Mouse (Mus musculus): ENCODE measurements around the gene Gm45234.

The Gm45234 gene

DNA sequence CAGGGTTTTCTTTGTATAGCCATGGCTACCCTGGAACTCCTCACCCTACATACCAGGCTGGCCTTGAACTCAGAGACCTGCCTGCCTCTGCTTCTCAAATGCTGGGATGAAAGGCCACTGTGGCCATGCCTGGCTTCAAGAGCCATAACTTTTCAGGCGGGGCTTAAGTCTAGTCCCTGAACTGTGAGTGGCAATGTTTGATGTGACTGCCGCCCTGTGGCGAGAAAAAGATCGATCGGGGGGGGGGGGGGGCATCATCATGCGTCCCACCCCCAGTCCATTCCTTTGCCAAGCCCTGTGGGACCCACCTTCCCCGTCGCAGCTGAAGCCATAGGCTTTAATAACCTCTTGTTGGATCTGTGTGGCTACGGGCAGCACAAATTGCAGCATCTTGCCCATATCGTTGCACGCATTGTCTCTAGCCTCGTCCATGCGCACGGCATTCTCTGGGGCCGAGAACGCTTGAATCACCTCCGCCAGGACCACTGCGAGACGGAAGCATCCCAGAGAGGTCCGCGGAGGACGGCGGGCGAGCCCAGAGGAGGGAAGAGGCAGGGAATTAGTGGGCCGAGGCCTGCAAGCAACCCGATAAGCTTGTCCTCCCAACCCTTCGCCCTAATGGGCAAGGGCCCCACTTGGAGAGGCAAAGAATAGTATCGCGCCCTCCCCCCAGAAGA is 15.5 kb downstream of the Gm45234 start:
- no peak for DNase-seq (ENCODE audit: low spot score)

DNA sequence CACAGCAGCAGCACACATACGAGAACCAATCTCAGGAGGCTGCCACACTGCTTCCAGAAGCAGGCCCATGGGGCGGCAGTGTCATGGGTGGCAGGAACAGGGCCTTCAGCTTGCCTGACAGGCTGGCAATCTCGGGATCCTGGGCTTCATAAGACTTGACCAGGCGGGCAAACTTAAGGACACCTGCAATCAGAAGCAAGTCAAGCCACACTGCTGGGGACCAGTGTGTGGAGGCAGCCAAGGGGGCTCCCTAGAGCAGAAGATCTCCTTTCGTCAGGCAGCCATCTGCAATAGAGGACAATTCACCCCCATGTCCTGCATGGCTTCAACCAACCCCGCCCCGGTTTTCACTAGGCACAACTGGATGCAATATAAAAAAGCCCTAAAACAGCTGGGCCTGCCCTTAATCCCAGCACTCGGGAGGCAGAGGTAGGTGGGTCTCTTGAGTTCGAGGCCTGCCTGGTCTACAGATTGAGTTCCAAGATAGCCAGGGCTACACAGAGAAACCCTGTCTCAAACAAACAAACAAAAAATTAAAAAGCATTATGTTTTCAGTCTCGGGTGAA is 16.5 kb downstream of the Gm45234 start:
- no peak for DNase-seq (ENCODE audit: low spot score)

DNA sequence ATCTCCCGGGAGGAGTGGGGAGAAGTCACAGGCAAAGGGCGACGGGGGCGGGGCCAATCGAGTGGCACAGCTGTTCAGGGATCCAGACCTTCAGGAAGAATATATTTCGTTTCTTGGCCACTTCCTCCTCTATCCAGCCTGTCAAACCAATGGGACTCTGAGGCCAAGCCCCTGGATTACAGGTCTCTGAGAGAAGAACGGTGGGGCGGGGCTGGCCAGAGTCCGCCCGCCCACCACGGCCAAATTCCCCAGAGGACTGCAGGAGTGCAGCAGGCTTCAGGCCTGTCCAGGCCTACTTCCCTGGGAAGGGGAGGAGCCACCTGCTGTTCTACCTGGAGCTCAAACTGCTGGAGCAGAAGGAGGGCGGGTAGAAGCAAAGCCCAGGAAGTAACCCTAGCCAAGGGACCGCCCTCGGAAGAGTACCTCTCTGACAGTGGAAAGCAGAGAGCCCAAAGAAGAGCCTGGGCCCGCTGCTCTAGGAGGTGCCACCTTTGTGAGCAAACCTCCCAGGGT is 17.3 kb downstream of the Gm45234 start, which contains the start of gene Ptpn6:
Gene Ptpn6, minus strand, starts transcription at position 204 of the 513 bp plus-strand sequence.
- peak; percentile 90 for DNase-seq (ENCODE audit: low spot score)

DNA sequence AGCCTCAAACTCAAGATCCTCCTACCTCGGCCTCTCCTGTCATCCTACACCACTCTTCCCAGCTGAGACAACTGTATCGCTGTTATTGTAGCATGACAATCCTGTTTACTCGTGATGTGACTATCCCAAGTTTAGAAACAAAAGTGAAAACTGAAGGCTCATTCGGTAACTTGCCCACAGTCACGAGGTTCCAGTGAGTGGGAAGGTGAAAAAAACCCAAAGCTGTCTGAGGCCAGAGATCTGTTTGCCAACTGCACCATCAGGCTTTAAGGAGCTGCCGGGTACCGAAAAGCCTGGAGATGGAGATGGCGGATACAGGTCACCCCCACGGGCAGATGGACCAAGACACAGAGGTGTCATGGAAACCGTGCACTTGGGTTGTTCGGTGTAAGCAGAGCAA is 18.8 kb downstream of the Gm45234 start:
- no peak for DNase-seq (ENCODE audit: low spot score)

- no peak for DNase-seq (ENCODE audit: low spot score)
These were observed 21.4 kb downstream of the Gm45234 start for GRCm38 (mm10) chr6:124734417-124734816.

DNA sequence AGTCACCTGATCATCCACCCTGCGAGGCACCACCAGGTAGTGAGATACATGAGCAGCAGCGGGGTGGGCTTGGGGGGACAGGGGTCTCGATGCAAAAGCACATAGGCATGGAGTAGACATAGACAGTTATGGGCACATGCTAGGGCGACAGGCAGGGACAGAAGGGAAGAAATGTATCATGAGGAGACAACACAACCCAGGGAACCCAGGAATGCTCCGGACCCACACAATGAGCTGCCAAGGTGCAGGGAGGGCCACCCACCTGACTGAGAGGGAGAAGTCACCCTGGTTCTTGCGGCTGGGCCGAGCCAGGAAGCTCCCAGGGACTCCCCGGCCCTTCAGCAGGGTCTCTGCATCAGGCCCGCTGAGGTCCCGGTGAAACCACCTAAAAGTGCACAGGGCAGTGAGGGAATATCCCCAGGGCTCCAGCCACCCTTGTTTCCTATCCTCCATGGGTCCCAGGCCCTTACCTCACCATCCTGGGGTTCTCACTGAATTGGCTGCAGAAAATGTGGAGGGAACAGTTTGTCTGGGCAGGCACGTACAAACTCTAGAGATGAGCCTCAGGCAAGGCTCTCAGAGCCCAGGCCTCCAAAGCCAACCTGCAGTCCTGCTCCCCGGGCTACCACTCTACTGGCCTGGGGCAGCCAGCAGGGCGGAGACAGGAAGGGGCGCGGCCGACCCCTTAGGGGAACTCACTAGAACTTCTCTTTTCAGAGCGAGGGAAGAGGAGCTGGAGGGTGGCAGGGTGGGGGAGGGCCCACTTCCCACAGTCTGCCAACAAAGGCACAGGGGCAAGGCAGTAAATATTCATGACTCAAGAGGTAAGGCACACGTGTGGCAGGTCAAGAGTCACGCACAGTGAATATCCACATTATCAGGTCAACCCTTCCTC is 23.1 kb downstream of the Gm45234 start:
- DNase-seq (ENCODE audit: low spot score): peak; percentile 80

- no peak for DNase-seq (ENCODE audit: low spot score)
These were observed 24.8 kb downstream of the Gm45234 start for GRCm38 (mm10) chr6:124731038-124731437.

DNA sequence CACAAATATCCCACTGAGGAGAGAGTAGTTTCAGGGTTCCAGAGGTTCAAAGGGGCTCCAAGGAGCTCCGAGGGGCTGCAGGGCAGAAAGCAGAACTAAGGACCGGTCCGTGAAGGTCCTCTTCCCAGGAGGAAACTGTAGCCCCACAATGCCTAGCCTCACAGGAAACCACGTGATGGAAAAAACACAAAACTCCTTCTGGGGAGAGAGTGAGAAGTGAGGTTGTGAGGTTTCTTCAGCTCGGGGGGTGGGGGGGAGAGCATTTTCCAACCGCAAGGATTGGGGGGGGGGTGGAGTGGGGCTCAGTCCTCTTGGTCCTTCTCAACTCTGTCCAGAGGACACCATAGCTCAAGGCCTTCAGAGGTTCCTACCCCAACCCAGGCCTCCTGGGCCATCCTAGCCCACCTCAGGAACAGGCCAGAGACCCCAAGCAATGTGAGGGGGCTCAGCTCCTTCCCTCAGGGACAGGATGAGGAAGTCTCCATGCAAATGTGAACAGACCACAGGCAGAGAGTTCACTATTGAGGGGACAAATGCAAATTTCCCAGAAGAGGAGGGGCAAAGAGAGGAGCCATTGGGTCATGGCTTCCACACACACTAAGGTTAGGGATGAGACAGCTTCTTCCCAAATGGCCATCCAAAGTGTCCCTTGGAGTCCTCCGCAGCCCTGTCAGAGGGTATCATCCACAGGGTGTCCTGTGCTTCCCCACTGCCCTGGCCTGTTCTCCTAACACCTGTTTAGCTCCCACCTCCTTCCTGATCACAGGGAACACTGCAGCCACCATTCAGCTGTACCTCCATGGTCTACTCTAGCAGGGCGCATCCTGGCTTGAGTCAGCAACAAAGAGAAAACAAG is 25.7 kb downstream of the Gm45234 start:
- DNase-seq (ENCODE audit: low spot score): peak; percentile 67

GRCm38 (mm10) chr6:124728621-124729020 is 27.2 kb downstream of the Gm45234 start:
- no peak for DNase-seq (ENCODE audit: low spot score)

GRCm38 (mm10) chr6:124724472-124724871 is 31.3 kb downstream of the Gm45234 start:
- DNase-seq (ENCODE audit: low spot score): no peak

GRCm38 (mm10) chr6:124723541-124723940 is 32.3 kb downstream of the Gm45234 start:
- peak; percentile 48 for DNase-seq (ENCODE audit: low spot score)

DNA sequence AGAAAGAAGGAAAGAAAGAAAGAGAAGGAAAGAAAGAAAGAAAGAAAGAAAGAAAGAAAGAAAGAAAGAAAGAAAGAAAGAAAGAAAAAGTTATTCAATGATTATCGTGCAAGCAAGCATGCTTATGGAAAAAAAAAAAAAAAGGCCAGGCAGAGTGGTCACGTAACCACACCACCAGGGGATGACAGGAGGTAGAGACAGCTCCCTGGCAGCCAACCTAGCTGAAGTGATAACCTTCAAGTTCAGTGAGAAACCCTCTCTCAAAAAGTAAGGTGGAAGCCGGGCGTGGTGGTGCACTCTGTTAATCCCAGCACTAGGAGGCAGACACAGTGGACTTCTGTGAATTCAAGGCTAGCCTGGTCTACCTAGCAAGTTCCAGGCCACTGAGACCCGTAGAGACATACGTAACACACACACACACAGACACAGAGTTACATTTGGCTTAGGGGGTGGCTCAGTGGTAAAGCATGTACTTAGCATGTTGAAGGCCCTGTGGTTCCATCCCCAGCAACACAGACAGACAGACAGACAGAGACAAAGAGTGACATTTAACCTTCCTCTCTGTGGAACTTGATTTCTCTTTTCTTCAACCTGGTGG is 32.8 kb downstream of the Gm45234 start:
- no peak for DNase-seq (ENCODE audit: low spot score)

- DNase-seq (ENCODE audit: low spot score): no peak
These were observed 34.9 kb downstream of the Gm45234 start for GRCm38 (mm10) chr6:124720904-124721303.

- DNase-seq (ENCODE audit: low spot score): no peak
These were observed 36.4 kb downstream of the Gm45234 start for GRCm38 (mm10) chr6:124719354-124719978.

GRCm38 (mm10) chr6:124718703-124719102 is 37.1 kb downstream of the Gm45234 start:
- DNase-seq (ENCODE audit: low spot score): peak; percentile 85

GRCm38 (mm10) chr6:124717968-124718367 is 37.9 kb downstream of the Gm45234 start:
- no peak for DNase-seq (ENCODE audit: low spot score)

- peak; percentile 58 for DNase-seq (ENCODE audit: low spot score)
These were observed 38.8 kb downstream of the Gm45234 start for GRCm38 (mm10) chr6:124716864-124717490.

DNA sequence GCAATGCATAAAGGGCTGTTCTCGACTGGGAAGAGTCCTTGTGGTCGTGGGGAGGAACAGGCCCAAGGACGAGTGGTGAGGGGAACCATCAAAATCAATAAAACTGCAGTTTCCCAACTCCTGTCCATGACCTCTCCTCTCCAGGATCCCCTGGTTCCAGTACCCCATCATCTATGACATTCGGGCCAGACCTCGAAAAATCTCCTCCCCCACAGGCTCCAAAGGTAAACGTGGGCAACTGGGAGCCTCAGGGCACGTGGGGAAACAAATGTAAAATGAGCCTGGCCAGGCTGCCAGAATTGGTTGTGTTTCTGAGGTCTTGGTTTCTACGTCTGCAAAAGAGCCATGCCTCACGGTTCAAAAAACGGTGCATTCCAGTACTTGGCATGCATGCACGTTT is 42.9 kb downstream of the Gm45234 start:
- no peak for DNase-seq (ENCODE audit: low spot score)

DNA sequence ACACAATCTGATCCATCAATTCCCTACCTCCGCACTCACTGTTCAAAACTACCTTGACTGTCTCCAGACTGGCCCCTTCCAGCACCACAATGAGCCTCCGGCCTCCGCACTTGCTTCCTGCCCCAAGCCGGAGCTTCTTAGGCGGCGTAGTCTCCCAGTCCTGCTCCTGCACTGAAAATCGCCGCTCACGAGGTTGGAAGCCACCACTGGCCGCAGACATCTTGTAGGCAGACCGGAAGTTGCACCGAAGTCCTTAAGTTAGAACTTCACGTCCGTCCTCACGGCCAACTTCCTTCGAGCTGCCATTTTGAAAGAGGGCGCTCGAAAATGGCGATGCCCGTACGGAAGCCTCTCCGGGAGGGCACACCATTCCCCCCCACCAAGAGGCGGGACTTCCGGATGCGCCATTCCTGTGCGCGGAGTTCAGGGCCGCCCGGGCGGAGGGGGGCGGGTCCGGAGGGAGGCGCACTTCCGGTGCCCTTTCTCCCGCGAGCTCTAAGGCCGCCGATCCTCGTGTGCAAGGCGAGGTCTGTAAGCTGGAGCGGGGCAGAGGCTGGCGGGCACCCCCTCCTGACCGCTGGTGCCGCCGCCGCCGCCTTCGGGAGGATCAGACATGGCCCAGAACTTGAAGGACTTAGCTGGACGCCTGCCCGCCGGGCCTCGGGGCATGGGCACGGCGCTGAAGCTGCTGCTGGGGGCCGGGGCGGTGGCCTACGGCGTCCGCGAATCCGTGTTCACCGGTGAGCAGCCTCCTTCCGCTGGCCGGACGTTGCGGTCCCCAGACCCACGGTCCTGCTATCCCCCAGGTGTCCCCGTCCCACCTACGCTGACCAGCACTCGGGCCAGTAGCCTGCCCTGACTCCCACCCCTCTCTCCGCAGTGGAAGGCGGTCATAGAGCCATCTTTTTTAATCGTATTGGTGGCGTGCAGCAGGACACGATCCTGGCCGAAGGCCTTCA is 43.7 kb downstream of the Gm45234 start, which contains the start of the genes Emg1 and Phb2:
Gene Emg1, minus strand, starts transcription at position 355 of the 959 bp plus-strand sequence.
Gene Phb2, plus strand, starts transcription at position 513 of the 959 bp plus-strand sequence.
- peak; percentile 99 for DNase-seq (ENCODE audit: low spot score)
